ENCODE assay signal across 21 mouse cellular contexts in genomic region chr5:101819844-101820243, GRCm38 (mm10). TPM values are rescaled to one million over a fixed set of nuclear protein-coding genes. Genes with fewer than 3 reads are reported as not detected.
DNase-seq lines count a peak whose midpoint lies in the region; ATAC-seq and TF ChIP-seq lines count a peak whose summit lies in the region.
"Had no signal": no experiment of that assay in that cellular context is flagged by ENCODE, and none has a peak within 500 bp of the region (broad histone marks: within the 10 kb centered on the region; RNA-seq: fewer than 3 reads in every experiment).

No protein-coding gene starts in this region.

- H3K9me3 ChIP-seq in kidney, embryonic 14.5 days (ENCODE audit: control insufficient read depth, low read length) = no peaks in the 10 kb centered on the region
- H3K9me3 ChIP-seq in ES-Bruce4 (replicated peaks; ENCODE audit: control insufficient read depth, insufficient read depth, low read length, poor library complexity, severe bottlenecking) = no peaks in the 10 kb centered on the region
- H3K9me3 ChIP-seq in embryonic facial prominence, embryonic 10.5 days = no peaks in the 10 kb centered on the region
- H3K9me3 ChIP-seq: heart, embryonic 13.5 days; hindbrain, embryonic 15.5 days; intestine, embryonic 15.5 days; neural tube, embryonic 15.5 days had no signal

- no peak for TF ChIP-seq CTCF in ES-Bruce4 (IDR thresholded peaks at IDR 0.05; ENCODE audit: low read depth, low read length)

- H3K36me3 ChIP-seq in kidney, embryonic 14.5 days (ENCODE audit: control insufficient read depth, insufficient read depth, low read length) = no peaks in the 10 kb centered on the region
- H3K36me3 ChIP-seq in ES-Bruce4 (ENCODE audit: control insufficient read depth, insufficient read depth, low read length, poor library complexity, severe bottlenecking) = no peaks in the 10 kb centered on the region
- no peaks in the 10 kb centered on the region for H3K36me3 ChIP-seq in embryonic facial prominence, embryonic 10.5 days (replicated peaks)
- H3K36me3 ChIP-seq: G1E; heart, embryonic 13.5 days; hindbrain, embryonic 15.5 days; intestine, embryonic 15.5 days; neural tube, embryonic 15.5 days had no signal

- no peak for TF ChIP-seq POLR2A in ES-Bruce4 (IDR thresholded peaks at IDR 0.05; ENCODE audit: insufficient read depth, low read length)

- WGBS in kidney, embryonic 14.5 days = 9% methylated on average over 7 of the region's 7 CpGs
- WGBS in embryonic facial prominence, embryonic 10.5 days = 10% methylated on average over 7 of the region's 7 CpGs

- no peaks in the 10 kb centered on the region for H3K27me3 ChIP-seq in kidney, embryonic 14.5 days (ENCODE audit: control insufficient read depth, insufficient read depth, low read length)
- H3K27me3 ChIP-seq in ES-Bruce4 (ENCODE audit: control insufficient read depth, insufficient read depth, low read length, poor library complexity, severe bottlenecking) = no peaks in the 10 kb centered on the region
- peaks cover 43% of the 10 kb centered on the region for H3K27me3 ChIP-seq in embryonic facial prominence, embryonic 10.5 days (replicated peaks; ENCODE audit: low read depth, poor library complexity, severe bottlenecking)
- H3K27me3 ChIP-seq: intestine, embryonic 15.5 days; neural tube, embryonic 15.5 days had no signal

- peak; percentile 63; the same call in 1 of the 2 replicates for TF ChIP-seq EP300 in ES-Bruce4 (IDR thresholded peaks at IDR 0.05; ENCODE audit: insufficient read depth, low read depth, low read length)

- no peak overlapping the region for H3K4me3 ChIP-seq in kidney, embryonic 14.5 days (ENCODE audit: low read length)
- no peak overlapping the region for H3K4me3 ChIP-seq in ES-Bruce4 (ENCODE audit: low read depth, low read length)
- no peak overlapping the region for H3K4me3 ChIP-seq in embryonic facial prominence, embryonic 10.5 days
- H3K4me3 ChIP-seq: heart, embryonic 13.5 days; hindbrain, embryonic 15.5 days; intestine, embryonic 15.5 days; neural tube, embryonic 15.5 days had no signal

- no peak overlapping the region for H3K9ac ChIP-seq in kidney, embryonic 14.5 days (ENCODE audit: low read depth, low read length)
- no peak overlapping the region for H3K9ac ChIP-seq in ES-Bruce4 (ENCODE audit: low read depth, poor library complexity, severe bottlenecking)
- H3K9ac ChIP-seq: heart, embryonic 13.5 days; hindbrain, embryonic 15.5 days; intestine, embryonic 15.5 days; neural tube, embryonic 15.5 days had no signal

- ATAC-seq in kidney, embryonic 14.5 days (ENCODE audit: low FRiP score, low TSS enrichment) = no peak
- ATAC-seq: CD4-positive, CD25-positive, alpha-beta regulatory T cell, adult 4 months; intestine, embryonic 15.5 days; lung, postnatal 0 days; midbrain, embryonic 16.5 days had no signal

- H3K27ac ChIP-seq in kidney, embryonic 14.5 days (ENCODE audit: low read depth, low read length) = peak overlapping the region; percentile 42; the same call in 1 of the 2 replicates
- H3K27ac ChIP-seq in ES-Bruce4 (ENCODE audit: insufficient read depth, low read length) = no peak overlapping the region
- no peak overlapping the region for H3K27ac ChIP-seq in embryonic facial prominence, embryonic 10.5 days (replicated peaks)
- H3K27ac ChIP-seq: heart, embryonic 13.5 days; hindbrain, embryonic 15.5 days; intestine, embryonic 15.5 days; neural tube, embryonic 15.5 days had no signal

- peak; percentile 20 for DNase-seq in adrenal gland, postnatal 10 days
- no peak for DNase-seq in adrenal gland, postnatal 14 days
- no peak for DNase-seq in kidney, adult 11 months
- DNase-seq in embryonic facial prominence, embryonic 10.5 days (ENCODE audit: low spot score) = peak; percentile 62
- DNase-seq in layer of hippocampus, postnatal 10 days (ENCODE audit: low spot score in 2 of 2) = no peak
- no peak for DNase-seq in testis, postnatal 10 days (ENCODE audit: low spot score)
- DNase-seq: cerebellum, adult 9-11 months; layer of hippocampus, postnatal 36 days; liver; right cerebral cortex, postnatal 25 days; thymus, adult 18-20 months had no signal

- H3K4me1 ChIP-seq in kidney, embryonic 14.5 days (ENCODE audit: control insufficient read depth, insufficient read depth, low read length) = peaks cover 30% of the 10 kb centered on the region
- peaks cover 18% of the 10 kb centered on the region for H3K4me1 ChIP-seq in ES-Bruce4 (ENCODE audit: control insufficient read depth, insufficient read depth, low read length)
- H3K4me1 ChIP-seq in embryonic facial prominence, embryonic 10.5 days = peaks cover 48% of the 10 kb centered on the region
- H3K4me1 ChIP-seq: hindbrain, embryonic 15.5 days; neural tube, embryonic 15.5 days had no signal

- no peak overlapping the region for H3K4me2 ChIP-seq in kidney, embryonic 14.5 days (replicated peaks; ENCODE audit: low read depth, low read length)
- H3K4me2 ChIP-seq: heart, embryonic 13.5 days; hindbrain, embryonic 15.5 days; intestine, embryonic 15.5 days; neural tube, embryonic 15.5 days had no signal

RNA-seq across cellular contexts. Expression of gene Cds1, which starts 54.9 kb away (rescaled TPM):
- 10 to 100 TPM; 11.1 to 12.2 TPM for total RNA-seq in adrenal gland, postnatal 10 days (2021)
- total RNA-seq in adrenal gland, postnatal 14 days (2021) = 10.1 and 11.0 TPM in 2 replicates
- polyA plus RNA-seq in kidney, embryonic 14.5 days (2014; fragmentation: Nextera tagmentation; extraction: Ambion mirVana) = 6.4 and 10.9 TPM in 2 replicates
- polyA plus RNA-seq in ES-Bruce4 (2011; ENCODE audit: insufficient read depth, insufficient read length, low read depth, missing spikeins) = 15.9 and 22.9 TPM in 2 replicates
- 0.74 and 0.78 TPM in 2 replicates for polyA plus RNA-seq in embryonic facial prominence, embryonic 10.5 days (2016; fragmentation: Nextera tagmentation; extraction: Ambion mirVana)
- total RNA-seq in layer of hippocampus, postnatal 10 days (2021) = 10 to 100 TPM; 63.5 to 70.7 TPM
- total RNA-seq: G1E had no signal
- polyA plus RNA-seq: CD4-positive, CD25-positive, alpha-beta regulatory T cell, adult 4 months; G1E had no signal

Comparison
In these comparisons a context has a peak if more than half of its experiments do, and no peak if none do; other contexts are left out.
1. DNase-seq: peak in adrenal gland, postnatal 10 days (single experiment) and embryonic facial prominence, embryonic 10.5 days (single experiment); none in adrenal gland, postnatal 14 days (single experiment), kidney, adult 11 months (single experiment), layer of hippocampus, postnatal 10 days (0 of 2) and testis, postnatal 10 days (single experiment).